Mouse (Mus musculus) forebrain, embryonic 16.5 days (tissue): ENCODE measurements at regions not wholly inside any gene's neighbourhood (a gene's known extent, or its start where the extent isn't known, plus 50 kb on each side); places are given as distances from the start of the nearest gene placed in this dataset.

Experiments used
- ATAC-seq: fragments of 200-750 bp; cut with Nextera tagmentation; 2 replicates; pipeline ENCODE4 v1.8.0; 2017; ENCODE audit warnings: mild to moderate bottlenecking, moderate library complexity
- H3K27ac ChIP-seq: fragments of 300-500 bp; sonication (generic); 2 replicates; pipeline ENCODE4 v1.5.1; 2014; ENCODE audit warnings: low read length, control low read depth
- H3K27me3 ChIP-seq: fragments of 300-500 bp; sonication (generic); replicated peaks from 2 replicates; pipeline ENCODE4 v1.6.1; 2014; ENCODE audit warnings: low read length; ENCODE audit not compliant: control insufficient read depth, insufficient read depth
- H3K36me3 ChIP-seq: fragments of 300-500 bp; sonication (generic); 2 replicates; pipeline ENCODE4 v1.6.1; 2014; ENCODE audit not compliant: control insufficient read depth, insufficient read depth
- H3K4me1 ChIP-seq: fragments of 300-500 bp; sonication (generic); replicated peaks from 2 replicates; pipeline ENCODE4 v1.6.1; 2014; ENCODE audit warnings: low read length; ENCODE audit not compliant: control insufficient read depth, insufficient read depth
- H3K4me2 ChIP-seq: fragments of 300-500 bp; sonication (generic); 2 replicates; pipeline ENCODE4 v1.6.1; 2014; ENCODE audit warnings: mild to moderate bottlenecking, low read length, control low read depth
- H3K4me3 ChIP-seq: fragments of 300-500 bp; sonication (generic); replicated peaks from 2 replicates; pipeline ENCODE4 v1.5.1; 2014; ENCODE audit warnings: mild to moderate bottlenecking, low read length, control low read depth
- H3K9ac ChIP-seq: fragments of 300-500 bp; sonication (generic); replicated peaks from 2 replicates; pipeline ENCODE4 v1.6.1; 2014; ENCODE audit warnings: low read depth, low read length, control low read depth
- H3K9me3 ChIP-seq: fragments of 300-500 bp; sonication (generic); 2 replicates; pipeline ENCODE4 v1.6.1; 2016; ENCODE audit warnings: low read length; ENCODE audit not compliant: control insufficient read depth
- WGBS: fragments of 180-500 bp; shearing (Covaris S2); extraction: QIAGEN DNeasy Blood & Tissue Kit; methylation state at CpG from one replicate; pipeline ENCODE4 v1.1.7; 2014; 5-methylcytosine and 5-hydroxymethylcytosine counted together

- 85% methylated on average over 2 of the region's 2 CpGs for WGBS
- H3K27me3 ChIP-seq, result no peaks in the 10 kb centered on the region
- no peak for ATAC-seq
- H3K36me3 ChIP-seq, result no peaks in the 10 kb centered on the region
- peaks cover 15% of the 10 kb centered on the region for H3K4me1 ChIP-seq
- no peaks in the 10 kb centered on the region for H3K9me3 ChIP-seq
- no peak overlapping the region for H3K4me2 ChIP-seq
- peak overlapping the region; percentile 52 for H3K27ac ChIP-seq
- H3K4me3 ChIP-seq, result no peak overlapping the region
- H3K9ac ChIP-seq, result no peak overlapping the region
Measured at GRCm38 (mm10) chr9:27453476-27453875, 56.9 kb downstream of the Spata19 start.

GRCm38 (mm10) chr9:27453924-27454652 lies 57.5 kb downstream of the Spata19 start:
- H3K27me3 ChIP-seq, result no peaks in the 10 kb centered on the region
- no peaks in the 10 kb centered on the region for H3K9me3 ChIP-seq
- WGBS, result 52% methylated on average over 10 of the region's 10 CpGs
- no peak overlapping the region for H3K9ac ChIP-seq
- no peaks in the 10 kb centered on the region for H3K36me3 ChIP-seq
- peak overlapping the region; percentile 49 for H3K27ac ChIP-seq
- H3K4me3 ChIP-seq, result no peak overlapping the region
- no peak overlapping the region for H3K4me2 ChIP-seq
- H3K4me1 ChIP-seq, result peaks cover 15% of the 10 kb centered on the region
- peak; percentile 93 for ATAC-seq

- no peak overlapping the region for H3K27ac ChIP-seq
- WGBS, result 12% methylated on average over 3 of the region's 3 CpGs
Measured at GRCm38 (mm10) chr9:27458335-27459040, 61.9 kb downstream of the Spata19 start.

GRCm38 (mm10) chr9:27461029-27461428 lies 64.4 kb downstream of the Spata19 start:
- Histone ChIP-seq H3K4me1 (peaks cover 2% of the 10 kb centered on the region; the same call in 1 of the 2 replicates), H3K36me3 (no peaks in the 10 kb centered on the region), H3K9ac (no peak overlapping the region), H3K27ac (no peak overlapping the region), H3K9me3 (no peaks in the 10 kb centered on the region), H3K4me3 (no peak overlapping the region), H3K27me3 (no peaks in the 10 kb centered on the region), H3K4me2 (no peak overlapping the region)
- ATAC-seq, result no peak
- WGBS, result 37% methylated on average over 8 of the region's 8 CpGs

More at GRCm38 (mm10) chr9:27458335-27459040, 61.9 kb downstream of the Spata19 start:
- no peak for ATAC-seq
- no peak overlapping the region for H3K4me2 ChIP-seq
- no peaks in the 10 kb centered on the region for H3K36me3 ChIP-seq
- no peaks in the 10 kb centered on the region for H3K27me3 ChIP-seq
- H3K4me1 ChIP-seq, result peaks cover 8% of the 10 kb centered on the region
- H3K9me3 ChIP-seq, result no peaks in the 10 kb centered on the region
- no peak overlapping the region for H3K9ac ChIP-seq
- no peak overlapping the region for H3K4me3 ChIP-seq

GRCm38 (mm10) chr9:27464006-27464405 lies 67.4 kb downstream of the Spata19 start:
- H3K36me3 ChIP-seq, result no peaks in the 10 kb centered on the region
- WGBS, result 95% methylated on average over 1 of the region's 1 CpGs
- no peak overlapping the region for H3K4me2 ChIP-seq
- no peaks in the 10 kb centered on the region for H3K27me3 ChIP-seq
- no peak for ATAC-seq
- no peak overlapping the region for H3K4me3 ChIP-seq
- H3K9ac ChIP-seq, result no peak overlapping the region
- no peak overlapping the region for H3K27ac ChIP-seq
- H3K9me3 ChIP-seq, result no peaks in the 10 kb centered on the region
- H3K4me1 ChIP-seq, result no peaks in the 10 kb centered on the region; the same call in 1 of the 2 replicates

- Histone ChIP-seq H3K4me1 (peaks cover 10% of the 10 kb centered on the region), H3K27me3 (no peaks in the 10 kb centered on the region), H3K27ac (no peak overlapping the region), H3K4me2 (no peak overlapping the region), H3K36me3 (no peaks in the 10 kb centered on the region), H3K4me3 (no peak overlapping the region), H3K9ac (no peak overlapping the region), H3K9me3 (no peaks in the 10 kb centered on the region)
- WGBS, result 78% methylated on average over 10 of the region's 10 CpGs
- peak; percentile 52; the same call in 1 of the 2 replicates for ATAC-seq
Measured at GRCm38 (mm10) chr9:27475468-27475867, 78.9 kb downstream of the Spata19 start.

GRCm38 (mm10) chr9:27476636-27477035 lies 80.0 kb downstream of the Spata19 start:
- H3K4me2 ChIP-seq, result no peak overlapping the region
- peaks cover 10% of the 10 kb centered on the region for H3K4me1 ChIP-seq
- H3K9ac ChIP-seq, result no peak overlapping the region
- ATAC-seq, result peak; percentile 31; the same call in 1 of the 2 replicates
- H3K4me3 ChIP-seq, result no peak overlapping the region
- H3K27me3 ChIP-seq, result no peaks in the 10 kb centered on the region
- H3K27ac ChIP-seq, result peak overlapping the region; percentile 24
- H3K9me3 ChIP-seq, result no peaks in the 10 kb centered on the region
- no peaks in the 10 kb centered on the region for H3K36me3 ChIP-seq
- WGBS, result 59% methylated on average over 5 of the region's 5 CpGs

GRCm38 (mm10) chr9:27477079-27477687 lies 80.6 kb downstream of the Spata19 start:
- ATAC-seq, result peak; percentile 47; the same call in 1 of the 2 replicates
- H3K27ac ChIP-seq, result peak overlapping the region; percentile 47

GRCm38 (mm10) chr9:27478346-27478745 lies 81.7 kb downstream of the Spata19 start:
- H3K9ac ChIP-seq, result no peak overlapping the region
- H3K27me3 ChIP-seq, result no peaks in the 10 kb centered on the region
- no peaks in the 10 kb centered on the region for H3K9me3 ChIP-seq
- no peak overlapping the region for H3K4me3 ChIP-seq
- WGBS, result 99% methylated on average over 3 of the region's 3 CpGs
- no peak overlapping the region for H3K4me2 ChIP-seq
- ATAC-seq, result no peak
- no peak overlapping the region for H3K27ac ChIP-seq
- peaks cover 10% of the 10 kb centered on the region for H3K4me1 ChIP-seq
- H3K36me3 ChIP-seq, result no peaks in the 10 kb centered on the region

More at GRCm38 (mm10) chr9:27477079-27477687, 80.6 kb downstream of the Spata19 start:
- Histone ChIP-seq H3K36me3 (no peaks in the 10 kb centered on the region), H3K4me3 (no peak overlapping the region), H3K4me1 (peaks cover 10% of the 10 kb centered on the region), H3K9me3 (no peaks in the 10 kb centered on the region), H3K9ac (no peak overlapping the region), H3K27me3 (no peaks in the 10 kb centered on the region), H3K4me2 (no peak overlapping the region)
- WGBS, result 55% methylated on average over 4 of the region's 4 CpGs
